Mouse (Mus musculus): ENCODE data around the gene 1700001P01Rik. TPM values are rescaled to one million over a fixed set of nuclear protein-coding genes. Genes with fewer than 3 reads are reported as not detected.

The 1700001P01Rik gene
- polyA plus RNA-seq, 1 experiment from 2014 or later: 0.44 TPM

- no peaks in the 10 kb centered on the region for H3K27me3 ChIP-seq (ENCODE audit: control insufficient read depth, insufficient read depth, low read length)
- peaks cover 2% of the 10 kb centered on the region; the same call in 1 of the 2 replicates for H3K36me3 ChIP-seq (ENCODE audit: control insufficient read depth, insufficient read depth, low read length)
- no peak for ATAC-seq (replicated peaks; ENCODE audit: low FRiP score)
- H3K9me3 ChIP-seq (ENCODE audit: control insufficient read depth, low read length): no peaks in the 10 kb centered on the region
- H3K4me2 ChIP-seq (ENCODE audit: low read depth, low read length, severe bottlenecking): no peak overlapping the region
- no peak for DNase-seq (ENCODE audit: low spot score)
- H3K4me1 ChIP-seq (replicated peaks; ENCODE audit: control insufficient read depth, insufficient read depth, low read length): peaks cover 22% of the 10 kb centered on the region
- peak overlapping the region; percentile 62; the same call in 1 of the 2 replicates for H3K9ac ChIP-seq (ENCODE audit: low read length)
- WGBS: 45% methylated on average over 4 of the region's 4 CpGs
- no peak overlapping the region for H3K4me3 ChIP-seq (ENCODE audit: low read depth, low read length)
- peak overlapping the region; percentile 78 for H3K27ac ChIP-seq (ENCODE audit: low read depth, low read length)
These were observed 43.4 kb upstream of the 1700001P01Rik start for GRCm38 (mm10) chr11:97819102-97819501.

GRCm38 (mm10) chr11:97818571-97818970 is 42.9 kb upstream of the 1700001P01Rik start:
- ATAC-seq (replicated peaks; ENCODE audit: low FRiP score) (peak; percentile 68), DNase-seq (ENCODE audit: low spot score) (peak; percentile 74)
- Histone ChIP-seq H3K9me3 (ENCODE audit: control insufficient read depth, low read length) (no peaks in the 10 kb centered on the region), H3K36me3 (ENCODE audit: control insufficient read depth, insufficient read depth, low read length) (peaks cover 2% of the 10 kb centered on the region; the same call in 1 of the 2 replicates), H3K27ac (ENCODE audit: low read depth, low read length) (peak overlapping the region; percentile 78), H3K4me1 (replicated peaks; ENCODE audit: control insufficient read depth, insufficient read depth, low read length) (peaks cover 26% of the 10 kb centered on the region), H3K4me2 (ENCODE audit: low read depth, low read length, severe bottlenecking) (no peak overlapping the region), H3K4me3 (ENCODE audit: low read depth, low read length) (no peak overlapping the region), H3K27me3 (ENCODE audit: control insufficient read depth, insufficient read depth, low read length) (no peaks in the 10 kb centered on the region), H3K9ac (ENCODE audit: low read length) (peak overlapping the region; percentile 62)
- WGBS: 2% methylated on average over 4 of the region's 4 CpGs

- Histone ChIP-seq H3K9me3 (ENCODE audit: control insufficient read depth, low read length) (no peaks in the 10 kb centered on the region), H3K4me2 (ENCODE audit: low read depth, low read length, severe bottlenecking) (no peak overlapping the region), H3K36me3 (ENCODE audit: control insufficient read depth, insufficient read depth, low read length) (peaks cover 2% of the 10 kb centered on the region; the same call in 1 of the 2 replicates), H3K27ac (ENCODE audit: low read depth, low read length) (peak overlapping the region; percentile 78; the same call in 1 of the 2 replicates), H3K9ac (ENCODE audit: low read length) (peak overlapping the region; percentile 62), H3K4me3 (ENCODE audit: low read depth, low read length) (no peak overlapping the region), H3K4me1 (replicated peaks; ENCODE audit: control insufficient read depth, insufficient read depth, low read length) (peaks cover 30% of the 10 kb centered on the region), H3K27me3 (ENCODE audit: control insufficient read depth, insufficient read depth, low read length) (no peaks in the 10 kb centered on the region)
- peak; percentile 16; the same call in 1 of the 2 replicates for ATAC-seq (replicated peaks; ENCODE audit: low FRiP score)
- no peak for DNase-seq (ENCODE audit: low spot score)
- 22% methylated on average over 6 of the region's 6 CpGs for WGBS
These were observed 42.3 kb upstream of the 1700001P01Rik start for GRCm38 (mm10) chr11:97818003-97818402.

- H3K9me3 ChIP-seq (ENCODE audit: control insufficient read depth, low read length): no peaks in the 10 kb centered on the region
- peaks cover 2% of the 10 kb centered on the region; the same call in 1 of the 2 replicates for H3K36me3 ChIP-seq (ENCODE audit: control insufficient read depth, insufficient read depth, low read length)
- 44% methylated on average over 5 of the region's 5 CpGs for WGBS
- H3K4me3 ChIP-seq (ENCODE audit: low read depth, low read length): no peak overlapping the region
- DNase-seq (ENCODE audit: low spot score) (no peak), ATAC-seq (replicated peaks; ENCODE audit: low FRiP score) (no peak)
- H3K9ac ChIP-seq (ENCODE audit: low read length): no peak overlapping the region
- no peak overlapping the region for H3K27ac ChIP-seq (ENCODE audit: low read depth, low read length)
- no peak overlapping the region for H3K4me2 ChIP-seq (ENCODE audit: low read depth, low read length, severe bottlenecking)
- peaks cover 37% of the 10 kb centered on the region for H3K4me1 ChIP-seq (replicated peaks; ENCODE audit: control insufficient read depth, insufficient read depth, low read length)
- no peaks in the 10 kb centered on the region for H3K27me3 ChIP-seq (ENCODE audit: control insufficient read depth, insufficient read depth, low read length)
These were observed 41.7 kb upstream of the 1700001P01Rik start for GRCm38 (mm10) chr11:97817379-97817778.

GRCm38 (mm10) chr11:97816916-97817315 is 41.2 kb upstream of the 1700001P01Rik start:
- H3K4me2 ChIP-seq (ENCODE audit: low read depth, low read length, severe bottlenecking): no peak overlapping the region
- H3K27me3 ChIP-seq (ENCODE audit: control insufficient read depth, insufficient read depth, low read length): no peaks in the 10 kb centered on the region
- no peaks in the 10 kb centered on the region for H3K9me3 ChIP-seq (ENCODE audit: control insufficient read depth, low read length)
- no peak for ATAC-seq (replicated peaks; ENCODE audit: low FRiP score)
- peaks cover 41% of the 10 kb centered on the region for H3K4me1 ChIP-seq (replicated peaks; ENCODE audit: control insufficient read depth, insufficient read depth, low read length)
- no peak overlapping the region for H3K27ac ChIP-seq (ENCODE audit: low read depth, low read length)
- DNase-seq (ENCODE audit: low spot score): no peak
- WGBS: 62% methylated on average over 9 of the region's 9 CpGs
- no peak overlapping the region for H3K4me3 ChIP-seq (ENCODE audit: low read depth, low read length)
- no peak overlapping the region for H3K9ac ChIP-seq (ENCODE audit: low read length)
- peaks cover 2% of the 10 kb centered on the region; the same call in 1 of the 2 replicates for H3K36me3 ChIP-seq (ENCODE audit: control insufficient read depth, insufficient read depth, low read length)

- Histone ChIP-seq H3K36me3 (ENCODE audit: control insufficient read depth, insufficient read depth, low read length) (peaks cover 2% of the 10 kb centered on the region; the same call in 1 of the 2 replicates), H3K9ac (ENCODE audit: low read length) (no peak overlapping the region), H3K9me3 (ENCODE audit: control insufficient read depth, low read length) (no peaks in the 10 kb centered on the region), H3K27me3 (ENCODE audit: control insufficient read depth, insufficient read depth, low read length) (no peaks in the 10 kb centered on the region), H3K4me3 (ENCODE audit: low read depth, low read length) (no peak overlapping the region), H3K4me2 (ENCODE audit: low read depth, low read length, severe bottlenecking) (no peak overlapping the region), H3K27ac (ENCODE audit: low read depth, low read length) (no peak overlapping the region), H3K4me1 (replicated peaks; ENCODE audit: control insufficient read depth, insufficient read depth, low read length) (peaks cover 49% of the 10 kb centered on the region)
- no peak for DNase-seq (ENCODE audit: low spot score)
- 43% methylated on average over 5 of the region's 5 CpGs for WGBS
- no peak for ATAC-seq (replicated peaks; ENCODE audit: low FRiP score)
These were observed 40.5 kb upstream of the 1700001P01Rik start for GRCm38 (mm10) chr11:97816176-97816575.

GRCm38 (mm10) chr11:97815736-97816135 is 40.0 kb upstream of the 1700001P01Rik start:
- H3K9ac ChIP-seq (ENCODE audit: low read length): no peak overlapping the region
- H3K4me1 ChIP-seq (replicated peaks; ENCODE audit: control insufficient read depth, insufficient read depth, low read length): peaks cover 51% of the 10 kb centered on the region
- no peaks in the 10 kb centered on the region for H3K9me3 ChIP-seq (ENCODE audit: control insufficient read depth, low read length)
- 70% methylated on average over 11 of the region's 11 CpGs for WGBS
- H3K4me2 ChIP-seq (ENCODE audit: low read depth, low read length, severe bottlenecking): no peak overlapping the region
- H3K36me3 ChIP-seq (ENCODE audit: control insufficient read depth, insufficient read depth, low read length): peaks cover 2% of the 10 kb centered on the region; the same call in 1 of the 2 replicates
- no peaks in the 10 kb centered on the region for H3K27me3 ChIP-seq (ENCODE audit: control insufficient read depth, insufficient read depth, low read length)
- ATAC-seq (replicated peaks; ENCODE audit: low FRiP score): no peak
- DNase-seq (ENCODE audit: low spot score): no peak
- H3K4me3 ChIP-seq (ENCODE audit: low read depth, low read length): no peak overlapping the region
- no peak overlapping the region for H3K27ac ChIP-seq (ENCODE audit: low read depth, low read length)

- Histone ChIP-seq H3K27ac (ENCODE audit: low read depth, low read length) (no peak overlapping the region), H3K9ac (ENCODE audit: low read length) (no peak overlapping the region), H3K27me3 (ENCODE audit: control insufficient read depth, insufficient read depth, low read length) (no peaks in the 10 kb centered on the region), H3K4me2 (ENCODE audit: low read depth, low read length, severe bottlenecking) (no peak overlapping the region), H3K36me3 (ENCODE audit: control insufficient read depth, insufficient read depth, low read length) (no peaks in the 10 kb centered on the region; the same call in 1 of the 2 replicates), H3K9me3 (ENCODE audit: control insufficient read depth, low read length) (no peaks in the 10 kb centered on the region), H3K4me3 (ENCODE audit: low read depth, low read length) (no peak overlapping the region), H3K4me1 (replicated peaks; ENCODE audit: control insufficient read depth, insufficient read depth, low read length) (peaks cover 57% of the 10 kb centered on the region)
- 83% methylated on average over 17 of the region's 17 CpGs for WGBS
- no peak for ATAC-seq (replicated peaks; ENCODE audit: low FRiP score)
- DNase-seq (ENCODE audit: low spot score): no peak
These were observed 38.2 kb upstream of the 1700001P01Rik start for GRCm38 (mm10) chr11:97813746-97814515.

Measured in forebrain, embryonic 11.5 days (tissue).